Mouse (Mus musculus) erythroid progenitor cell, adult 5-6 weeks (primary cell): Measurements from ENCODE around the gene Nxt2. TPM values are rescaled to one million over a fixed set of nuclear protein-coding genes. Genes with fewer than 3 reads are reported as not detected.

Source experiments
- total RNA-seq, 2 experiments: library from RNA; stranded (forward) in 1 of 2; stranded (reverse) in 1 of 2; fragments of 150-400 nt in 1 of 2; fragments of 186-747, 209-891 nt in 1 of 2; gene quantifications; 2 replicates each; pipeline versions ENCODE4 v1.2.3 to v1.2.4; 2015 to 2017; ENCODE audit warnings: low replicate concordance in 2 of 2

The Nxt2 gene
- total RNA-seq, 2 experiments from 2014 or later, result 7.9 to 13.0 TPM

Other genes with a start within 250 kb of the Nxt2 start
- not detected in 2 replicates for gene Gucy2f, start 29.8 kb upstream of the Nxt2 start, total RNA-seq (2015; ENCODE audit: low replicate concordance)
- gene Gucy2f, start 29.8 kb upstream of the Nxt2 start, total RNA-seq (2017; ENCODE audit: low replicate concordance), result not detected in 2 replicates
- not detected in 2 replicates for gene Kcne1l, start 79.5 kb downstream of the Nxt2 start, total RNA-seq (2015; ENCODE audit: low replicate concordance)
- not detected in 2 replicates for gene Kcne1l, start 79.5 kb downstream of the Nxt2 start, total RNA-seq (2017; ENCODE audit: low replicate concordance)
- gene Acsl4, start 163.8 kb downstream of the Nxt2 start, total RNA-seq (2015; ENCODE audit: low replicate concordance), result 22.7 and 33.5 TPM in 2 replicates
- gene Acsl4, start 163.8 kb downstream of the Nxt2 start, total RNA-seq (2017; ENCODE audit: low replicate concordance), result 22.7 and 27.5 TPM in 2 replicates